Mouse (Mus musculus): ENCODE measurements around the gene Mgarp.

- no peak for TF ChIP-seq CTCF (IDR thresholded peaks at IDR 0.05; ENCODE audit: low read depth, low read length)
- no peak for TF ChIP-seq POLR2A (IDR thresholded peaks at IDR 0.05; ENCODE audit: borderline replicate concordance, low read depth, low read length)
These were observed 1.3 kb upstream of the Mgarp start for GRCm38 (mm10) chr3:51397700-51398299.

Data from bone marrow macrophage, adult 2 months (primary cell).